Mouse (Mus musculus): ENCODE measurements around the gene Clpx. TPM values are rescaled to one million over a fixed set of nuclear protein-coding genes. Genes with fewer than 3 reads are reported as not detected.

Gene Clpx
- polyA plus RNA-seq, 2 experiments: 23.8 to 55.6 TPM

GRCm38 (mm10) chr9:65257218-65257910 is 36.7 kb upstream of the Clpx start:
- no peaks in the 10 kb centered on the region for H3K27me3 ChIP-seq (ENCODE audit: control insufficient read depth, insufficient read depth, low read length)
- H3K9ac ChIP-seq (ENCODE audit: low read depth, low read length, severe bottlenecking): 0 out of 2 replicates have a peak overlapping the region, but pooled peaks have one; percentile 21
- no peak overlapping the region for H3K4me2 ChIP-seq (replicated peaks; ENCODE audit: low read depth, low read length, severe bottlenecking)
- H3K4me1 ChIP-seq (ENCODE audit: control insufficient read depth, insufficient read depth, low read length): no peaks in the 10 kb centered on the region
- no peak for TF ChIP-seq POLR2A (IDR thresholded peaks at IDR 0.05; ENCODE audit: borderline replicate concordance, extremely low read depth, insufficient read depth, insufficient read length)
- no peaks in the 10 kb centered on the region for H3K9me3 ChIP-seq (ENCODE audit: control insufficient read depth, low read length)
- H3K36me3 ChIP-seq (ENCODE audit: control insufficient read depth, insufficient read depth, low read length): no peaks in the 10 kb centered on the region
- no peak overlapping the region for H3K4me3 ChIP-seq (replicated peaks; ENCODE audit: low read length)
- ATAC-seq (ENCODE audit: low FRiP score, low read depth) (no peak), DNase-seq (ENCODE audit: low spot score) (no peak)
- WGBS: 62% methylated on average over 9 of the region's 9 CpGs
- no peak overlapping the region for H3K27ac ChIP-seq (replicated peaks; ENCODE audit: low read depth, low read length)

- no peak overlapping the region for H3K4me2 ChIP-seq (replicated peaks; ENCODE audit: low read depth, low read length, severe bottlenecking)
- DNase-seq (ENCODE audit: low spot score) (no peak), ATAC-seq (ENCODE audit: low FRiP score, low read depth) (no peak)
- no peaks in the 10 kb centered on the region for H3K36me3 ChIP-seq (ENCODE audit: control insufficient read depth, insufficient read depth, low read length)
- H3K4me3 ChIP-seq (replicated peaks; ENCODE audit: low read length): no peak overlapping the region
- H3K4me1 ChIP-seq (ENCODE audit: control insufficient read depth, insufficient read depth, low read length): no peaks in the 10 kb centered on the region
- H3K9me3 ChIP-seq (ENCODE audit: control insufficient read depth, low read length): no peaks in the 10 kb centered on the region
- WGBS: 73% methylated on average over 7 of the region's 7 CpGs
- no peaks in the 10 kb centered on the region for H3K27me3 ChIP-seq (ENCODE audit: control insufficient read depth, insufficient read depth, low read length)
- no peak for TF ChIP-seq POLR2A (IDR thresholded peaks at IDR 0.05; ENCODE audit: borderline replicate concordance, extremely low read depth, insufficient read depth, insufficient read length)
- H3K27ac ChIP-seq (replicated peaks; ENCODE audit: low read depth, low read length): no peak overlapping the region
- no peak overlapping the region for H3K9ac ChIP-seq (ENCODE audit: low read depth, low read length, severe bottlenecking)
Observed at GRCm38 (mm10) chr9:65259366-65259765, 34.7 kb upstream of the Clpx start.

- H3K4me1 ChIP-seq (ENCODE audit: control insufficient read depth, insufficient read depth, low read length): 0 out of 2 replicates have a peak, but pooled peaks cover 3% of the 10 kb centered on the region
- TF ChIP-seq POLR2A (IDR thresholded peaks at IDR 0.05; ENCODE audit: borderline replicate concordance, extremely low read depth, insufficient read depth, insufficient read length): no peak
- no peaks in the 10 kb centered on the region for H3K36me3 ChIP-seq (ENCODE audit: control insufficient read depth, insufficient read depth, low read length)
- H3K9ac ChIP-seq (ENCODE audit: low read depth, low read length, severe bottlenecking): no peak overlapping the region
- DNase-seq (ENCODE audit: low spot score): no peak
- WGBS: 84% methylated on average over 2 of the region's 2 CpGs
- no peaks in the 10 kb centered on the region for H3K9me3 ChIP-seq (ENCODE audit: control insufficient read depth, low read length)
- no peak overlapping the region for H3K4me3 ChIP-seq (replicated peaks; ENCODE audit: low read length)
- H3K4me2 ChIP-seq (replicated peaks; ENCODE audit: low read depth, low read length, severe bottlenecking): no peak overlapping the region
- H3K27ac ChIP-seq (replicated peaks; ENCODE audit: low read depth, low read length): no peak overlapping the region
- no peak for ATAC-seq (ENCODE audit: low FRiP score, low read depth)
- no peaks in the 10 kb centered on the region for H3K27me3 ChIP-seq (ENCODE audit: control insufficient read depth, insufficient read depth, low read length)
Observed at GRCm38 (mm10) chr9:65261591-65262230, 32.3 kb upstream of the Clpx start.

- ATAC-seq (ENCODE audit: low FRiP score, low read depth) (no peak), DNase-seq (ENCODE audit: low spot score) (no peak)
- H3K9me3 ChIP-seq (ENCODE audit: control insufficient read depth, low read length): no peaks in the 10 kb centered on the region
- 94% methylated on average over 3 of the region's 3 CpGs for WGBS
- peaks cover 5% of the 10 kb centered on the region; the same call in 1 of the 2 replicates for H3K4me1 ChIP-seq (ENCODE audit: control insufficient read depth, insufficient read depth, low read length)
- H3K27me3 ChIP-seq (ENCODE audit: control insufficient read depth, insufficient read depth, low read length): no peaks in the 10 kb centered on the region
- no peaks in the 10 kb centered on the region for H3K36me3 ChIP-seq (ENCODE audit: control insufficient read depth, insufficient read depth, low read length)
- H3K4me2 ChIP-seq (replicated peaks; ENCODE audit: low read depth, low read length, severe bottlenecking): no peak overlapping the region
- H3K4me3 ChIP-seq (replicated peaks; ENCODE audit: low read length): no peak overlapping the region
- no peak overlapping the region for H3K9ac ChIP-seq (ENCODE audit: low read depth, low read length, severe bottlenecking)
- no peak overlapping the region for H3K27ac ChIP-seq (replicated peaks; ENCODE audit: low read depth, low read length)
- TF ChIP-seq POLR2A (IDR thresholded peaks at IDR 0.05; ENCODE audit: borderline replicate concordance, extremely low read depth, insufficient read depth, insufficient read length): no peak
Observed at GRCm38 (mm10) chr9:65262641-65263120, 31.4 kb upstream of the Clpx start.

GRCm38 (mm10) chr9:65264959-65265358 is 29.1 kb upstream of the Clpx start, which contains the start of gene Cilp:
Cilp (plus strand) TSS chr9:65265180.
- Histone ChIP-seq H3K27ac (replicated peaks; ENCODE audit: low read depth, low read length) (0 out of 2 replicates have a peak within 1 kb of the TSS, but pooled peaks have one; percentile 26), H3K9me3 (ENCODE audit: control insufficient read depth, low read length) (no peaks in the 10 kb centered on the region), H3K9ac (ENCODE audit: low read depth, low read length, severe bottlenecking) (no peak within 1 kb of the TSS), H3K27me3 (ENCODE audit: control insufficient read depth, insufficient read depth, low read length) (no peaks in the 10 kb centered on the region), H3K4me2 (replicated peaks; ENCODE audit: low read depth, low read length, severe bottlenecking) (no peak within 1 kb of the TSS), H3K4me3 (replicated peaks; ENCODE audit: low read length) (no peak within 1 kb of the TSS), H3K36me3 (ENCODE audit: control insufficient read depth, insufficient read depth, low read length) (no peaks in the 10 kb centered on the region), H3K4me1 (ENCODE audit: control insufficient read depth, insufficient read depth, low read length) (peaks cover 5% of the 10 kb centered on the region; the same call in 1 of the 2 replicates)
- ATAC-seq (ENCODE audit: low FRiP score, low read depth): peak; percentile 73; the same call in 1 of the 2 replicates
- DNase-seq (ENCODE audit: low spot score): peak; percentile 67
- TF ChIP-seq POLR2A (IDR thresholded peaks at IDR 0.05; ENCODE audit: borderline replicate concordance, extremely low read depth, insufficient read depth, insufficient read length): no peak
- 32% methylated on average over 5 of the region's 5 CpGs for WGBS

All from limb, embryonic 14.5 days (tissue).